Mouse (Mus musculus) brain, embryonic 14.5 days (tissue): ENCODE data around the gene Bub1b.

ENCODE experiments used
- CTCF ChIP-seq: fragments of 200-500 bp; IDR thresholded peaks from 2 replicates; pipeline ENCODE4 v1.5.1; 2012; ENCODE audit warnings: inconsistent platforms, mild to moderate bottlenecking, moderate library complexity, borderline replicate concordance; ENCODE audit not compliant: insufficient read depth, insufficient read length; ENCODE audit errors: extremely low read depth
- POLR2A ChIP-seq: fragments of 200-500 bp; IDR thresholded peaks from 2 replicates; pipeline ENCODE4 v1.6.1; 2012; ENCODE audit warnings: mild to moderate bottlenecking, inconsistent platforms, borderline replicate concordance; ENCODE audit not compliant: poor library complexity, insufficient read depth, insufficient read length, severe bottlenecking; ENCODE audit errors: extremely low read depth

DNA sequence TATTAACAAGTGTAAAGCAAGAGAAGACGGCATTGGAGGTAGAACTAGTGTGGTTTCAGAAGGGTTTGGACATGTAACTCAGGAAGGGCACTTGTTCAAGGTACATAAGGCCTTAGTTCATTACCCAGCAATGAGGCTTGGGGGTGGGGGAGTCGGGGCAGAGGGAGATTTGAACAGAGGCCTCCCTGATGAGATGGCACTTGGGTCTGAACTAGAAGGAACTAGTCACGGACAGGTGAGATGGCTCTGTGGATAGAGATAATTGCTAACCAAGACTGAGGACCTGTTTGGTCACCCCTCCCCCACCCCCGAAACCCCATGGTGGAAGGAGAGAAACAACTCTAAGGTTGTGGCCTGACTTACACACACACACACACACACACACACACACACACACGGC, 1.1 kb downstream of the Bub1b start:
- TF ChIP-seq CTCF (no peak), POLR2A (no peak)
